Mouse (Mus musculus): Measurements from ENCODE around the gene Gdpd5. TPM values are rescaled to one million over a fixed set of nuclear protein-coding genes. Genes with fewer than 3 reads are reported as not detected.

Gdpd5 gene
- total and polyA plus RNA-seq, 3 experiments, result 0.15 to 0.26 TPM; not detected in 1

- no peaks in the 10 kb centered on the region for H3K4me1 ChIP-seq (ENCODE audit: control insufficient read depth in 1 of 2, insufficient read depth in 2 of 2, low read length in 2 of 2)
- H3K27me3 ChIP-seq (ENCODE audit: control insufficient read depth in 1 of 2, insufficient read depth in 2 of 2, low read length in 2 of 2), result peaks cover 8 to 13% of the 10 kb centered on the region in 2 experiments
- H3K27ac ChIP-seq (ENCODE audit: control insufficient read depth, low read depth, low read length), result no peak overlapping the region
- no peaks in the 10 kb centered on the region for H3K79me2 ChIP-seq (ENCODE audit: control insufficient read depth, insufficient read depth, low read length, poor library complexity)
- H3K9me3 ChIP-seq (replicated peaks; ENCODE audit: insufficient read depth, low read length), result no peaks in the 10 kb centered on the region
- no peak overlapping the region for H3K4me3 ChIP-seq (ENCODE audit: control insufficient read depth in 1 of 2, insufficient read depth in 1 of 2, low read depth in 2 of 2, low read length in 2 of 2)
- TF ChIP-seq MAX (IDR thresholded peaks at IDR 0.05; ENCODE audit: low read length) (no peak), UBTF (IDR thresholded peaks at IDR 0.05; ENCODE audit: borderline replicate concordance, insufficient read depth, low read depth, low read length) (no peak)
- no peak overlapping the region for H3K9ac ChIP-seq (ENCODE audit: control insufficient read depth, low read depth, low read length, poor library complexity, severe bottlenecking)
- H3K36me3 ChIP-seq (ENCODE audit: control insufficient read depth in 1 of 2, insufficient read depth in 2 of 2, low read length in 2 of 2), result no peaks in the 10 kb centered on the region
- DNase-seq (ENCODE audit: low read depth, low spot score), result no peak
These were observed 12.6 kb downstream of the Gdpd5 start for GRCm38 (mm10) chr7:99393711-99394325.

- Histone ChIP-seq H3K27ac (ENCODE audit: control insufficient read depth, low read depth, low read length) (no peak overlapping the region), H3K36me3 (ENCODE audit: control insufficient read depth in 1 of 2, insufficient read depth in 2 of 2, low read length in 2 of 2) (no peaks in the 10 kb centered on the region)
These were observed 14.2 kb downstream of the Gdpd5 start for GRCm38 (mm10) chr7:99395385-99395784.

GRCm38 (mm10) chr7:99395908-99396616 lies 14.8 kb downstream of the Gdpd5 start:
- H3K79me2 ChIP-seq (ENCODE audit: control insufficient read depth, insufficient read depth, low read length, poor library complexity), result no peaks in the 10 kb centered on the region
- no peaks in the 10 kb centered on the region for H3K9me3 ChIP-seq (replicated peaks; ENCODE audit: insufficient read depth, low read length)
- H3K9ac ChIP-seq (ENCODE audit: control insufficient read depth, low read depth, low read length, poor library complexity, severe bottlenecking), result no peak overlapping the region
- DNase-seq (ENCODE audit: low read depth, low spot score), result no peak
- H3K4me1 ChIP-seq (ENCODE audit: control insufficient read depth in 1 of 2, insufficient read depth in 2 of 2, low read length in 2 of 2), result no peaks in the 10 kb centered on the region
- no peaks in the 10 kb centered on the region for H3K36me3 ChIP-seq (ENCODE audit: control insufficient read depth in 1 of 2, insufficient read depth in 2 of 2, low read length in 2 of 2)
- no peak for TF ChIP-seq ZKSCAN1 (IDR thresholded peaks at IDR 0.05; ENCODE audit: low read depth, low read length)
- TF ChIP-seq ELF1 (IDR thresholded peaks at IDR 0.05; ENCODE audit: low read depth, low read length), result no peak
- no peak for TF ChIP-seq GABPA (IDR thresholded peaks at IDR 0.05; ENCODE audit: low read depth, low read length)
- TF ChIP-seq POLR2AphosphoS2 (IDR thresholded peaks at IDR 0.05; ENCODE audit: low read length), result no peak
- TF ChIP-seq POLR2AphosphoS5 (IDR thresholded peaks at IDR 0.05; ENCODE audit: borderline replicate concordance, low read depth, low read length), result no peak
- TF ChIP-seq EP300 (IDR thresholded peaks at IDR 0.05; ENCODE audit: low read depth in 1 of 2, low read length in 2 of 2), result no peak
- no peak for TF ChIP-seq E2F4 (IDR thresholded peaks at IDR 0.05; ENCODE audit: borderline replicate concordance, low read depth, low read length)
- TF ChIP-seq RAD21 (IDR thresholded peaks at IDR 0.05; ENCODE audit: low read depth, low read length), result no peak
- no peak for TF ChIP-seq KAT2A (conservative IDR thresholded peaks at IDR 0.05; ENCODE audit: low read depth, low read length)
- no peak for TF ChIP-seq RCOR1 (IDR thresholded peaks at IDR 0.05; ENCODE audit: low read depth, low read length)
- no peak for TF ChIP-seq TCF12 (IDR thresholded peaks at IDR 0.05; ENCODE audit: low read depth, low read length)
- no peak for TF ChIP-seq BHLHE40 (IDR thresholded peaks at IDR 0.05; ENCODE audit: borderline replicate concordance, low read depth, low read length)
- TF ChIP-seq GATA1 (IDR thresholded peaks at IDR 0.05; ENCODE audit: low read depth, low read length), result no peak
- no peak for TF ChIP-seq MYC (IDR thresholded peaks at IDR 0.05; ENCODE audit: low read depth, low read length)
- TF ChIP-seq ZNF384 (IDR thresholded peaks at IDR 0.05; ENCODE audit: low read depth, low read length), result no peak
- no peak overlapping the region for H3K27ac ChIP-seq (ENCODE audit: control insufficient read depth, low read depth, low read length)
- peaks cover 11 to 17% of the 10 kb centered on the region in 2 experiments for H3K27me3 ChIP-seq (ENCODE audit: control insufficient read depth in 1 of 2, insufficient read depth in 2 of 2, low read length in 2 of 2)
- H3K4me3 ChIP-seq (ENCODE audit: control insufficient read depth in 1 of 2, insufficient read depth in 1 of 2, low read depth in 2 of 2, low read length in 2 of 2), result no peak overlapping the region

More at GRCm38 (mm10) chr7:99395385-99395784, 14.2 kb downstream of the Gdpd5 start:
- no peaks in the 10 kb centered on the region for H3K4me1 ChIP-seq (ENCODE audit: control insufficient read depth in 1 of 2, insufficient read depth in 2 of 2, low read length in 2 of 2)
- no peak for TF ChIP-seq RAD21 (IDR thresholded peaks at IDR 0.05; ENCODE audit: low read depth, low read length)
- no peaks in the 10 kb centered on the region for H3K79me2 ChIP-seq (ENCODE audit: control insufficient read depth, insufficient read depth, low read length, poor library complexity)
- H3K9ac ChIP-seq (ENCODE audit: control insufficient read depth, low read depth, low read length, poor library complexity, severe bottlenecking), result no peak overlapping the region
- H3K9me3 ChIP-seq (replicated peaks; ENCODE audit: insufficient read depth, low read length), result no peaks in the 10 kb centered on the region
- DNase-seq (ENCODE audit: low read depth, low spot score), result no peak
- peaks cover 9 to 16% of the 10 kb centered on the region in 2 experiments for H3K27me3 ChIP-seq (ENCODE audit: control insufficient read depth in 1 of 2, insufficient read depth in 2 of 2, low read length in 2 of 2)
- H3K4me3 ChIP-seq (ENCODE audit: control insufficient read depth in 1 of 2, insufficient read depth in 1 of 2, low read depth in 2 of 2, low read length in 2 of 2), result no peak overlapping the region
